Mouse (Mus musculus) heart, adult 2 months (tissue): ENCODE measurements around the gene Kbtbd2. TPM values are rescaled to one million over a fixed set of nuclear protein-coding genes. Genes with fewer than 3 reads are reported as not detected.

Experiments used
- DNase-seq, 2 experiments: peaks; one replicate each; pipeline ENCODE4 v3.0.0; 2021
- H3K27ac ChIP-seq: fragments of 200-600 bp; 2 replicates; pipeline ENCODE4 v1.8.1; 2022
- H3K27me3 ChIP-seq: fragments of 200-500 bp; 2 replicates; pipeline ENCODE4 v1.6.1; 2012; ENCODE audit warnings: mild to moderate bottlenecking, low read length, inconsistent platforms, mixed read lengths; ENCODE audit not compliant: control insufficient read depth, insufficient read depth
- H3K36me3 ChIP-seq: fragments of 200-500 bp; 2 replicates; pipeline ENCODE4 v1.6.1; 2012; ENCODE audit warnings: low read length, inconsistent platforms; ENCODE audit not compliant: control insufficient read depth, insufficient read depth
- H3K4me1 ChIP-seq: fragments of 200-500 bp; 2 replicates; pipeline ENCODE4 v1.6.1; 2011; ENCODE audit warnings: low read length; ENCODE audit not compliant: control insufficient read depth, insufficient read depth
- H3K4me3 ChIP-seq: fragments of 200-600 bp; 2 replicates; pipeline ENCODE4 v1.8.1; 2022
- H3K79me2 ChIP-seq: fragments of 200-500 bp; replicated peaks from 2 replicates; pipeline ENCODE4 v1.6.1; 2012; ENCODE audit warnings: mild to moderate bottlenecking, inconsistent platforms, low read length, moderate library complexity, mixed read lengths; ENCODE audit not compliant: control insufficient read depth, insufficient read depth
- H3K9ac ChIP-seq: fragments of 200-500 bp; 2 replicates; pipeline ENCODE4 v1.6.1; 2012; ENCODE audit warnings: low read depth, mild to moderate bottlenecking, control low read depth, inconsistent platforms, low read length, mixed read lengths
- CTCF ChIP-seq: fragments of 200-600 bp; IDR thresholded peaks from 2 replicates; pipeline ENCODE4 v1.8.1; 2022; ENCODE audit warnings: antibody characterized with exemption, mild to moderate bottlenecking, moderate library complexity
- EP300 ChIP-seq: fragments of 200-500 bp; IDR thresholded peaks from 2 replicates; pipeline ENCODE4 v1.6.1; 2011; ENCODE audit warnings: low read depth, low read length, control low read depth; ENCODE audit not compliant: insufficient read depth
- POLR2A ChIP-seq: fragments of 200-500 bp; IDR thresholded peaks from 2 replicates; pipeline ENCODE4 v1.6.1; 2011; ENCODE audit warnings: mild to moderate bottlenecking, low read depth, low read length, control low read depth; ENCODE audit not compliant: insufficient read depth
- WGBS: fragments of 180-500 bp; shearing (Covaris S2); methylation state at CpG from one replicate; pipeline ENCODE4 v1.1.7; 2018; 5-methylcytosine and 5-hydroxymethylcytosine counted together
- intact Hi-C: fragments of 180-260 bp; cut with DNase I; formaldehyde crosslinking; loops from one replicate; pipeline ENCODE4 v1.15.1; 2025
- long read RNA-seq: library from polyadenylated mRNA; stranded (forward); transcript quantifications from one replicate; pipeline ENCODE4 v2.0.0, GENCODE M21; 2021
- polyA plus RNA-seq: library from polyadenylated mRNA; depleted of rRNA; stranded (reverse); fragments of >200 nt; gene quantifications from 2 replicates; pipeline ENCODE4 v1.2.3, GENCODE M21; 2012; rRNA removed
- total RNA-seq, 2 experiments: library from RNA; stranded (reverse); gene quantifications; 2 replicates each; pipeline ENCODE4 v1.2.3; 2021

The Kbtbd2 gene
- total RNA-seq = 10 to 100 TPM; 28.9 to 30.6 TPM
- 7.7 and 15.6 TPM in 2 replicates for polyA plus RNA-seq
- long read RNA-seq, transcript Kbtbd2-202 (4 exons, 3,816 nt) = major isoform, 17 of 24 reads
- long read RNA-seq, partial matches to known transcripts = 0 of 24 reads
- long read RNA-seq, other reads (novel, unspliced or antisense) = 7 of 24 reads

- Histone ChIP-seq H3K4me1 (peaks cover 15% of the 10 kb centered on the region), H3K36me3 (peaks cover 27% of the 10 kb centered on the region), H3K9ac (peak within 1 kb of the TSS; percentile 96), H3K4me3 (peak within 1 kb of the TSS; percentile 81), H3K27ac (peak within 1 kb of the TSS; percentile 99), H3K79me2 (peaks cover 9% of the 10 kb centered on the region), H3K27me3 (no peaks in the 10 kb centered on the region)
- TF ChIP-seq CTCF = no peak
- peak; percentile 53; the same call in 1 of the 2 replicates for TF ChIP-seq EP300
- TF ChIP-seq POLR2A = peak; percentile 94
- DNase-seq = peak; percentile 96 to 98
- WGBS = under 1% methylated on average over 95 of the region's 98 CpGs
- intact Hi-C loops = loop anchor here (2.0 to 5.0 kb wide), 3 partner anchors 35 to 125 kb away; partner anchors contain the start of genes Fkbp9, Nt5c3 and Vmn1r4
Measured at GRCm38 (mm10) chr6:56797311-56798151, at the start of gene Kbtbd2. Kbtbd2 (minus strand) TSS chr6:56797813.

GRCm38 (mm10) chr6:56844365-56844764 lies 46.8 kb upstream of the Kbtbd2 start:
- Histone ChIP-seq H3K79me2 (peaks cover 2% of the 10 kb centered on the region), H3K27me3 (no peaks in the 10 kb centered on the region; the same call in 1 of the 2 replicates), H3K4me1 (peaks cover 4% of the 10 kb centered on the region), H3K27ac (no peak overlapping the region), H3K36me3 (peaks cover 2% of the 10 kb centered on the region; the same call in 1 of the 2 replicates), H3K9ac (no peak overlapping the region), H3K4me3 (no peak overlapping the region)
- no peak for TF ChIP-seq EP300
- TF ChIP-seq POLR2A = no peak
- no peak for TF ChIP-seq CTCF
- intact Hi-C loops = no loop called here
- no peak for DNase-seq
- WGBS = 55% methylated on average over 2 of the region's 2 CpGs

- TF ChIP-seq CTCF (no peak), EP300 (no peak), POLR2A (no peak)
- no peak overlapping the region for H3K4me3 ChIP-seq
- H3K27ac ChIP-seq = no peak overlapping the region
- H3K79me2 ChIP-seq = peaks cover 2% of the 10 kb centered on the region
- H3K36me3 ChIP-seq = peaks cover 2% of the 10 kb centered on the region; the same call in 1 of the 2 replicates
- intact Hi-C loops = no loop called here
- H3K4me1 ChIP-seq = peaks cover 4% of the 10 kb centered on the region
- no peak overlapping the region for H3K9ac ChIP-seq
- H3K27me3 ChIP-seq = no peaks in the 10 kb centered on the region; the same call in 1 of the 2 replicates
- WGBS = 62% methylated on average over 3 of the region's 3 CpGs
- no peak for DNase-seq
Measured at GRCm38 (mm10) chr6:56843229-56843628, 45.6 kb upstream of the Kbtbd2 start.

GRCm38 (mm10) chr6:56837621-56838020 lies 40.0 kb upstream of the Kbtbd2 start:
- WGBS = 57% methylated on average over 3 of the region's 3 CpGs

GRCm38 (mm10) chr6:56837166-56837565 lies 39.6 kb upstream of the Kbtbd2 start:
- TF ChIP-seq CTCF = no peak
- no peak for TF ChIP-seq POLR2A
- no peak for TF ChIP-seq EP300
- Histone ChIP-seq H3K27me3 (no peaks in the 10 kb centered on the region; the same call in 1 of the 2 replicates), H3K4me1 (peaks cover 6% of the 10 kb centered on the region), H3K36me3 (no peaks in the 10 kb centered on the region; the same call in 1 of the 2 replicates), H3K79me2 (peaks cover 6% of the 10 kb centered on the region), H3K9ac (no peak overlapping the region), H3K27ac (no peak overlapping the region), H3K4me3 (no peak overlapping the region)
- intact Hi-C loops = no loop called here
- DNase-seq = no peak
- WGBS = 92% methylated on average over 12 of the region's 12 CpGs

More at GRCm38 (mm10) chr6:56837621-56838020, 40.0 kb upstream of the Kbtbd2 start:
- no peak overlapping the region for H3K4me3 ChIP-seq
- H3K79me2 ChIP-seq = peaks cover 4% of the 10 kb centered on the region
- intact Hi-C loops = no loop called here
- no peak overlapping the region for H3K9ac ChIP-seq
- H3K27me3 ChIP-seq = no peaks in the 10 kb centered on the region; the same call in 1 of the 2 replicates
- TF ChIP-seq CTCF (no peak), POLR2A (no peak), EP300 (no peak)
- peaks cover 4% of the 10 kb centered on the region for H3K4me1 ChIP-seq
- DNase-seq = no peak
- no peaks in the 10 kb centered on the region; the same call in 1 of the 2 replicates for H3K36me3 ChIP-seq
- no peak overlapping the region for H3K27ac ChIP-seq
